Mouse (Mus musculus) kidney, postnatal 0 days (tissue): ENCODE measurements around the gene Fhl5. TPM values are rescaled to one million over a fixed set of nuclear protein-coding genes. Genes with fewer than 3 reads are reported as not detected.
"Not testable (repeated sequence)": the region's sequence is repeated elsewhere in the genome, so short reads cannot be mapped to it uniquely, and the experiment has no call there.

ENCODE experiments used
- ATAC-seq: fragments of 200-750 bp; cut with Nextera tagmentation; replicated peaks from 2 replicates; pipeline ENCODE4 v1.8.0; 2017; ENCODE audit warnings: low read depth, moderate number of reproducible peaks, moderate TSS enrichment, moderate library complexity; ENCODE audit not compliant: low FRiP score
- DNase-seq: peaks from one replicate; pipeline ENCODE4 v3.0.0-alpha.2; 2016; ENCODE audit warnings: low spot score
- H3K27ac ChIP-seq: fragments of 300-500 bp; sonication (generic); 2 replicates; pipeline ENCODE4 v1.5.1; 2014; ENCODE audit warnings: mild to moderate bottlenecking
- H3K27me3 ChIP-seq: fragments of 300-500 bp; sonication (generic); 2 replicates; pipeline ENCODE4 v1.6.1; 2014; ENCODE audit warnings: low read length, mixed read lengths; ENCODE audit not compliant: insufficient read depth
- H3K36me3 ChIP-seq: fragments of 300-500 bp; sonication (generic); 2 replicates; pipeline ENCODE4 v1.6.1; 2014; ENCODE audit warnings: low read length, mixed read lengths; ENCODE audit not compliant: insufficient read depth
- H3K4me1 ChIP-seq: fragments of 300-500 bp; sonication (generic); replicated peaks from 2 replicates; pipeline ENCODE4 v1.6.1; 2014; ENCODE audit warnings: antibody characterized with exemption, low read length, mixed read lengths; ENCODE audit not compliant: insufficient read depth
- H3K4me2 ChIP-seq: fragments of 300-500 bp; sonication (generic); 2 replicates; pipeline ENCODE4 v1.6.1; 2014; ENCODE audit warnings: mild to moderate bottlenecking, low read length, moderate library complexity, mixed read lengths
- H3K4me3 ChIP-seq: fragments of 300-500 bp; sonication (generic); replicated peaks from 2 replicates; pipeline ENCODE4 v1.5.1; 2014; ENCODE audit warnings: low read depth, low read length
- H3K9ac ChIP-seq: fragments of 300-500 bp; sonication (generic); 2 replicates; pipeline ENCODE4 v1.6.1; 2014; ENCODE audit warnings: low read depth, low read length
- H3K9me3 ChIP-seq: fragments of 300-500 bp; sonication (generic); replicated peaks from 2 replicates; pipeline ENCODE4 v1.6.1; 2016; ENCODE audit warnings: low read length, inconsistent platforms, mixed read lengths
- CTCF ChIP-seq: IDR thresholded peaks from 2 replicates; pipeline ENCODE4 v1.5.1; 2016; ENCODE audit warnings: antibody characterized with exemption, low read depth, mild to moderate bottlenecking, moderate library complexity
- WGBS: fragments of 180-500 bp; shearing (Covaris S2); extraction: QIAGEN DNeasy Blood & Tissue Kit; methylation state at CpG from one replicate; pipeline ENCODE4 v1.1.7; 2014; 5-methylcytosine and 5-hydroxymethylcytosine counted together
- polyA plus RNA-seq: library from polyadenylated mRNA; unstranded; fragments of >200 nt; fragmentation: Nextera tagmentation; extraction: Ambion mirVana; gene quantifications from 2 replicates; pipeline ENCODE4 v1.2.1, GENCODE M21; 2015

The Fhl5 gene
- polyA plus RNA-seq: 0.13 and 0.28 TPM in 2 replicates

GRCm38 (mm10) chr4:25242776-25243175 is at the start of gene Fhl5:
Gene Fhl5 (minus strand): TSS chr4:25242876.
- TF ChIP-seq CTCF: no peak
- no peak within 1 kb of the TSS for H3K4me3 ChIP-seq

GRCm38 (mm10) chr4:25285002-25285401 is 42.3 kb upstream of the Fhl5 start:
- H3K4me2 ChIP-seq, H3K36me3 ChIP-seq, ATAC-seq, H3K4me1 ChIP-seq, H3K27ac ChIP-seq, H3K9ac ChIP-seq, DNase-seq, H3K27me3 ChIP-seq, H3K9me3 ChIP-seq, H3K4me3 ChIP-seq: not testable (repeated sequence)
- WGBS: 79% methylated on average over 1 of the region's 1 CpGs

More at GRCm38 (mm10) chr4:25242776-25243175, at the start of gene Fhl5:
- Histone ChIP-seq H3K4me1 (no peaks in the 10 kb centered on the region), H3K9ac (no peak within 1 kb of the TSS), H3K27me3 (no peaks in the 10 kb centered on the region), H3K36me3 (no peaks in the 10 kb centered on the region), H3K27ac (no peak within 1 kb of the TSS), H3K9me3 (no peaks in the 10 kb centered on the region), H3K4me2 (no peak within 1 kb of the TSS)
- ATAC-seq: no peak
- DNase-seq: no peak
- 85% methylated on average over 3 of the region's 3 CpGs for WGBS

- WGBS: under 1% methylated on average over 30 of the region's 30 CpGs
Observed at GRCm38 (mm10) chr4:25281671-25282038, 39.0 kb upstream of the Fhl5 start, which contains the start of gene Ufl1. Gene Ufl1 (minus strand): TSS chr4:25281821.

GRCm38 (mm10) chr4:25280938-25281670 is 38.4 kb upstream of the Fhl5 start:
- Histone ChIP-seq H3K36me3 (peaks cover 10% of the 10 kb centered on the region), H3K27me3 (no peaks in the 10 kb centered on the region), H3K4me3 (peak overlapping the region; percentile 65), H3K9me3 (no peaks in the 10 kb centered on the region), H3K4me1 (no peaks in the 10 kb centered on the region), H3K4me2 (peak overlapping the region; percentile 69), H3K9ac (peak overlapping the region; percentile 95), H3K27ac (peak overlapping the region; percentile 94)
- DNase-seq (peak; percentile 86), ATAC-seq (peak; percentile 92)
- TF ChIP-seq CTCF: peak; percentile 47; the same call in 1 of the 2 replicates
- under 1% methylated on average over 32 of the region's 32 CpGs for WGBS

More at GRCm38 (mm10) chr4:25281671-25282038, 39.0 kb upstream of the Fhl5 start, which contains the start of gene Ufl1:
- DNase-seq (peak; percentile 96), ATAC-seq (peak; percentile 99)
- peak within 1 kb of the TSS; percentile 95 for H3K9ac ChIP-seq
- peak within 1 kb of the TSS; percentile 94 for H3K27ac ChIP-seq
- H3K4me2 ChIP-seq: peak within 1 kb of the TSS; percentile 69
- H3K36me3 ChIP-seq: peaks cover 10% of the 10 kb centered on the region
- no peak for TF ChIP-seq CTCF
- H3K27me3 ChIP-seq: no peaks in the 10 kb centered on the region
- H3K9me3 ChIP-seq: no peaks in the 10 kb centered on the region
- H3K4me1 ChIP-seq: no peaks in the 10 kb centered on the region
- H3K4me3 ChIP-seq: peak within 1 kb of the TSS; percentile 65

GRCm38 (mm10) chr4:25272861-25273627 is 30.4 kb upstream of the Fhl5 start:
- no peaks in the 10 kb centered on the region for H3K9me3 ChIP-seq
- DNase-seq (no peak), ATAC-seq (no peak)
- no peak overlapping the region for H3K9ac ChIP-seq
- no peak for TF ChIP-seq CTCF
- WGBS: 83% methylated on average over 7 of the region's 7 CpGs
- no peak overlapping the region for H3K27ac ChIP-seq
- no peaks in the 10 kb centered on the region for H3K4me1 ChIP-seq
- peaks cover 38% of the 10 kb centered on the region for H3K36me3 ChIP-seq
- H3K4me2 ChIP-seq: no peak overlapping the region
- no peak overlapping the region for H3K4me3 ChIP-seq
- no peaks in the 10 kb centered on the region for H3K27me3 ChIP-seq

- peaks cover 44% of the 10 kb centered on the region for H3K36me3 ChIP-seq
- no peak for DNase-seq
- H3K27me3 ChIP-seq: no peaks in the 10 kb centered on the region
- no peak overlapping the region for H3K27ac ChIP-seq
- no peak for TF ChIP-seq CTCF
- no peak for ATAC-seq
- H3K9me3 ChIP-seq: no peaks in the 10 kb centered on the region
- no peak overlapping the region for H3K9ac ChIP-seq
- H3K4me3 ChIP-seq: no peak overlapping the region
- no peaks in the 10 kb centered on the region for H3K4me1 ChIP-seq
- no peak overlapping the region for H3K4me2 ChIP-seq
- WGBS: 95% methylated on average over 1 of the region's 1 CpGs
Observed at GRCm38 (mm10) chr4:25271926-25272325, 29.2 kb upstream of the Fhl5 start.
